Mouse (Mus musculus) cerebellum, adult 2 months (tissue): Measurements from ENCODE around the gene Pip4k2b.

Source experiments
- CTCF ChIP-seq: fragments of 200-500 bp; IDR thresholded peaks from 2 replicates; pipeline ENCODE4 v1.5.1; 2011; ENCODE audit warnings: low read depth, mild to moderate bottlenecking, control low read depth, low read length, moderate library complexity, borderline replicate concordance; ENCODE audit not compliant: insufficient read depth
- POLR2A ChIP-seq: fragments of 200-500 bp; IDR thresholded peaks from 2 replicates; pipeline ENCODE4 v1.6.1; 2011; ENCODE audit warnings: low read length, control low read depth, borderline replicate concordance; ENCODE audit not compliant: insufficient read depth

- TF ChIP-seq CTCF (no peak), POLR2A (no peak)
These were observed 43.5 kb downstream of the Pip4k2b start for GRCm38 (mm10) chr11:97700746-97701580.
